In the genomic region with DNA sequence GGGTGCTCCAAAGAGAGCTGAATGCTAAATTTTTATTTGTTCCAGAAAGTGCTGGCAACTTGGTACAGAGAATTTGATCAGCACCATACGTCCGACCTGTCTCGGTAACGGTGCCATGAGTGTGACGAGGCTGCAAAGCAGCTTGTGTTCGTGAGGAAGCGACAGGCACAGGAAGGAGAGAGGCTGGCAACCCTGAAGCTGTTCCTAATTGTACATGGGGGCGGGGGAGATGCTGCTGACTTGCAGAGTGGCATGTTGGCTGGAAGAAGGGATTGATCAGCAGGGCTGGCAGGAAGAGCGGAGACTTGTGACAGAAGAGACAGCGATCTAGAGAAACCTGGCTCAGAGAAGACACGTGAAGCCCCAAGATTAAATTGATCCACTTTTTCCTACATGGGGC, we compare ENCODE assay signal across 10 mouse cellular contexts.
DNase-seq lines count a peak whose midpoint lies in the region; ATAC-seq lines count a peak whose summit lies in the region.
"Had no signal": no experiment of that assay in that cellular context is flagged by ENCODE, and none has a peak within 500 bp of the region (broad histone marks: within the 10 kb centered on the region; RNA-seq: fewer than 3 reads in every experiment).

No protein-coding gene starts in this region.

- ATAC-seq in erythroid progenitor cell, adult 5-6 weeks (replicated peaks; ENCODE audit: low FRiP score, poor library complexity, severe bottlenecking) = no peak
- ATAC-seq: intestine, embryonic 16.5 days; liver, embryonic 12.5 days had no signal

- intact Hi-C loops in left cerebral cortex, postnatal 14 days (cut with DNase I) = no loop called here

- peak; percentile 46 for DNase-seq in right cerebral cortex, adult 18-20 months
- no peak for DNase-seq in right cerebral cortex, postnatal 14 days
- DNase-seq in layer of hippocampus, adult 11-12 months (ENCODE audit: low spot score) = peak; percentile 63
- DNase-seq in left cerebral cortex, postnatal 14 days (ENCODE audit: low spot score in 2 of 2) = peak; percentile 22 to 49
- DNase-seq in natural killer cell, adult 2 months (ENCODE audit: low spot score in 2 of 2) = no peak
- no peak for DNase-seq in urinary bladder, adult 18-20 months (ENCODE audit: low spot score in 2 of 2)
- DNase-seq: thymus, postnatal 14 days had no signal

Comparison
In these comparisons a context has a peak if more than half of its experiments do, and no peak if none do; other contexts are left out.
1. DNase-seq: peak in right cerebral cortex, adult 18-20 months (single experiment), layer of hippocampus, adult 11-12 months (single experiment) and left cerebral cortex, postnatal 14 days (2 of 2); none in right cerebral cortex, postnatal 14 days (single experiment), natural killer cell, adult 2 months (0 of 2) and urinary bladder, adult 18-20 months (0 of 2).